Comparison of ENCODE assay signal across 8 mouse cellular contexts in the genomic region with DNA sequence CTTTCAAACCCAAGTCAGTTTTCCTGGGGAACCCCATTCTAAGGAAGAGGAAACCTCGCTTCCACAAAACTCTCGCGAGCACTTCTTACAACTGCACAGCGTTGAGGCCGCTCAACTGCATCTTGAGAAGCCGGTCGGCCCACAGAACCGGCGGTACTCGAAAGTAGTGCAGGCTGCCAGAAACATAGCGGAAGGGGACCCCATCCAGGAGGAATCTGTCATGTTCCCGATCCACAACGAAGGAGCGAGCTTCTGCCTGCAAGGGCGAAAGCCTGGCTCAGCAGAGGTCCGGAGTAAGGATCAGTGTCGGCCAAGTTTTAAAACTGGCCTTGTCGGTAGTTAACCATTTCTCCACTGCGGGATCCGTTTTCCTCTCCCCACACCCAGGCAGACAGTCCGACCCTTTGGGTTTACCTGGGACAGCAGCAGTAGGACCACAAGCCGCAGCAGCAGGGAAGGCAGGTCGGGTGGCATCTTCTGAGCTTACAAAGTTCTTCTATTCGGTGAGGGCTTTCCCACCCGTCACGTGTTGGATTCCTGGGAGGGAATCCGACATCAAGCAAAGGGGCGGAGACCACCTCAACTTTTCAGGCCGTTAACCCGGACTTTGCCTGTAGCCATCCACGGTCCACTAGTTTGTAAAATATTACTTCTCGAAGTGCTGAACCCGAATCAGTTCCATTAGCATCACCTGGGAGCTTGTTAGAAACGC. TPM values are rescaled to one million over a fixed set of nuclear protein-coding genes. Genes with fewer than 3 reads are reported as not detected.
DNase-seq lines count a peak whose midpoint lies in the region; ATAC-seq and TF ChIP-seq lines count a peak whose summit lies in the region.

No protein-coding gene starts in this region.

- peaks cover 12% of the 10 kb centered on the region for H3K36me3 ChIP-seq in ES-Bruce4 (ENCODE audit: control insufficient read depth, insufficient read depth, low read length, poor library complexity, severe bottlenecking)
- H3K36me3 ChIP-seq in forebrain, embryonic 12.5 days (replicated peaks) = peaks cover 22% of the 10 kb centered on the region
- peaks cover 13% of the 10 kb centered on the region for H3K36me3 ChIP-seq in hindbrain, embryonic 16.5 days (ENCODE audit: control insufficient read depth, insufficient read depth, low read length)
- H3K36me3 ChIP-seq in liver, embryonic 12.5 days = peaks cover 25% of the 10 kb centered on the region
- H3K36me3 ChIP-seq in midbrain, postnatal 0 days (ENCODE audit: insufficient read depth, low read length) = peaks cover 16% of the 10 kb centered on the region

- no peak for TF ChIP-seq CTCF in ES-Bruce4 (IDR thresholded peaks at IDR 0.05; ENCODE audit: low read depth, low read length)
- no peak for TF ChIP-seq CTCF in midbrain, postnatal 0 days (IDR thresholded peaks at IDR 0.05)

- no peaks in the 10 kb centered on the region for H3K9me3 ChIP-seq in ES-Bruce4 (replicated peaks; ENCODE audit: control insufficient read depth, insufficient read depth, low read length, poor library complexity, severe bottlenecking)
- no peaks in the 10 kb centered on the region for H3K9me3 ChIP-seq in forebrain, embryonic 12.5 days
- no peaks in the 10 kb centered on the region for H3K9me3 ChIP-seq in hindbrain, embryonic 16.5 days (ENCODE audit: control insufficient read depth, low read length)
- H3K9me3 ChIP-seq in liver, embryonic 12.5 days (replicated peaks) = no peaks in the 10 kb centered on the region
- H3K9me3 ChIP-seq in midbrain, postnatal 0 days (ENCODE audit: low read length) = no peaks in the 10 kb centered on the region

- H3K4me2 ChIP-seq in forebrain, embryonic 12.5 days = peak overlapping the region; percentile 96
- peak overlapping the region; percentile 54 for H3K4me2 ChIP-seq in hindbrain, embryonic 16.5 days (ENCODE audit: low read length)
- peak overlapping the region; percentile 95 for H3K4me2 ChIP-seq in liver, embryonic 12.5 days
- H3K4me2 ChIP-seq in midbrain, postnatal 0 days (ENCODE audit: low read depth, low read length, poor library complexity, severe bottlenecking) = peak overlapping the region; percentile 47

- TF ChIP-seq POLR2A in ES-Bruce4 (IDR thresholded peaks at IDR 0.05; ENCODE audit: insufficient read depth, low read length) = no peak

- no peak for ATAC-seq in forebrain, embryonic 12.5 days (ENCODE audit: low FRiP score)
- no peak for ATAC-seq in hindbrain, embryonic 16.5 days
- ATAC-seq in liver, embryonic 12.5 days = no peak
- no peak for ATAC-seq in midbrain, postnatal 0 days (ENCODE audit: low FRiP score)
- no peak for ATAC-seq in frontal cortex, adult (ENCODE audit: low TSS enrichment)

- H3K27ac ChIP-seq in ES-Bruce4 (ENCODE audit: insufficient read depth, low read length) = no peak overlapping the region
- H3K27ac ChIP-seq in forebrain, embryonic 12.5 days = no peak overlapping the region
- no peak overlapping the region for H3K27ac ChIP-seq in hindbrain, embryonic 16.5 days (ENCODE audit: low read depth, low read length)
- peak overlapping the region; percentile 42 for H3K27ac ChIP-seq in liver, embryonic 12.5 days
- H3K27ac ChIP-seq in midbrain, postnatal 0 days (ENCODE audit: low read depth, low read length) = no peak overlapping the region

- WGBS in forebrain, embryonic 12.5 days = 17% methylated on average over 34 of the region's 34 CpGs
- WGBS in hindbrain, embryonic 16.5 days = 9% methylated on average over 34 of the region's 34 CpGs
- WGBS in liver, embryonic 12.5 days (ENCODE audit: insufficient replicate concordance) = 18% methylated on average over 34 of the region's 34 CpGs
- WGBS in midbrain, postnatal 0 days = 12% methylated on average over 34 of the region's 34 CpGs

- H3K27me3 ChIP-seq in ES-Bruce4 (ENCODE audit: control insufficient read depth, insufficient read depth, low read length, poor library complexity, severe bottlenecking) = no peaks in the 10 kb centered on the region
- peaks cover 9% of the 10 kb centered on the region for H3K27me3 ChIP-seq in forebrain, embryonic 12.5 days
- no peaks in the 10 kb centered on the region for H3K27me3 ChIP-seq in hindbrain, embryonic 16.5 days (replicated peaks; ENCODE audit: control insufficient read depth, insufficient read depth, low read length)
- H3K27me3 ChIP-seq in liver, embryonic 12.5 days (replicated peaks) = peaks cover 6% of the 10 kb centered on the region; the same call in 1 of the 2 replicates
- H3K27me3 ChIP-seq in midbrain, postnatal 0 days (ENCODE audit: insufficient read depth, low read length) = no peaks in the 10 kb centered on the region

- H3K4me3 ChIP-seq in ES-Bruce4 (ENCODE audit: low read depth, low read length) = peak overlapping the region; percentile 64
- peak overlapping the region; percentile 74 for H3K4me3 ChIP-seq in forebrain, embryonic 12.5 days (replicated peaks)
- peak overlapping the region; percentile 32 for H3K4me3 ChIP-seq in hindbrain, embryonic 16.5 days (ENCODE audit: low read length)
- peak overlapping the region; percentile 76 for H3K4me3 ChIP-seq in liver, embryonic 12.5 days
- peak overlapping the region; percentile 22 for H3K4me3 ChIP-seq in midbrain, postnatal 0 days (ENCODE audit: low read depth, low read length)

- H3K4me1 ChIP-seq in ES-Bruce4 (ENCODE audit: control insufficient read depth, insufficient read depth, low read length) = peaks cover 2% of the 10 kb centered on the region
- H3K4me1 ChIP-seq in forebrain, embryonic 12.5 days = peaks cover 39% of the 10 kb centered on the region
- H3K4me1 ChIP-seq in hindbrain, embryonic 16.5 days (ENCODE audit: control insufficient read depth, insufficient read depth, low read depth, low read length) = peaks cover 31% of the 10 kb centered on the region
- H3K4me1 ChIP-seq in liver, embryonic 12.5 days = peaks cover 57% of the 10 kb centered on the region
- peaks cover 19% of the 10 kb centered on the region for H3K4me1 ChIP-seq in midbrain, postnatal 0 days (ENCODE audit: insufficient read depth, low read length)

- TF ChIP-seq EP300 in ES-Bruce4 (IDR thresholded peaks at IDR 0.05; ENCODE audit: insufficient read depth, low read depth, low read length) = no peak

- peak; percentile 37 for DNase-seq in adipocyte (ENCODE audit: low spot score)
- DNase-seq in midbrain, postnatal 0 days (ENCODE audit: low spot score) = peak; percentile 28
- no peak for DNase-seq in frontal cortex, adult 2 months (ENCODE audit: extremely low spot score in 1 of 2, low spot score in 1 of 2)

- peak overlapping the region; percentile 55 for H3K9ac ChIP-seq in ES-Bruce4 (ENCODE audit: low read depth, poor library complexity, severe bottlenecking)
- peak overlapping the region; percentile 66 for H3K9ac ChIP-seq in forebrain, embryonic 12.5 days
- peak overlapping the region; percentile 20 for H3K9ac ChIP-seq in hindbrain, embryonic 16.5 days (ENCODE audit: low read depth, low read length)
- H3K9ac ChIP-seq in liver, embryonic 12.5 days = peak overlapping the region; percentile 86
- peak overlapping the region; percentile 48 for H3K9ac ChIP-seq in midbrain, postnatal 0 days (replicated peaks; ENCODE audit: low read length, poor library complexity, severe bottlenecking)

RNA-seq across cellular contexts. Expression of gene Glb1l, which starts 1.5 kb away (rescaled TPM):
- polyA plus RNA-seq in ES-Bruce4 (2011; ENCODE audit: insufficient read depth, insufficient read length, low read depth, missing spikeins) = 5.1 and 10.6 TPM in 2 replicates
- 22.6 and 22.7 TPM in 2 replicates for polyA plus RNA-seq in forebrain, embryonic 12.5 days (2016; fragmentation: Nextera tagmentation; extraction: Ambion mirVana)
- 20.1 and 21.1 TPM in 2 replicates for polyA plus RNA-seq in hindbrain, embryonic 16.5 days (2015; fragmentation: Nextera tagmentation; extraction: Ambion mirVana)
- polyA plus RNA-seq in liver, embryonic 12.5 days (2016; fragmentation: Nextera tagmentation; extraction: Ambion mirVana) = 5.2 and 6.1 TPM in 2 replicates
- total RNA-seq in midbrain, postnatal 0 days (2014; rRNA removed) = 18.3 and 25.6 TPM in 2 replicates
- 18.2 and 18.4 TPM in 2 replicates for polyA plus RNA-seq in midbrain, postnatal 0 days (2015; fragmentation: Nextera tagmentation; extraction: Ambion mirVana)
- 20.1 and 25.5 TPM in 2 replicates for polyA plus RNA-seq in frontal cortex, adult 2 months (2012; rRNA removed)

RNA-seq across cellular contexts. Expression of gene Stk16, which starts 1.5 kb away (rescaled TPM):
- 27.8 and 37.4 TPM in 2 replicates for polyA plus RNA-seq in ES-Bruce4 (2011; ENCODE audit: insufficient read depth, insufficient read length, low read depth, missing spikeins)
- polyA plus RNA-seq in forebrain, embryonic 12.5 days (2016; fragmentation: Nextera tagmentation; extraction: Ambion mirVana) = 122 and 132 TPM in 2 replicates
- polyA plus RNA-seq in hindbrain, embryonic 16.5 days (2015; fragmentation: Nextera tagmentation; extraction: Ambion mirVana) = 144 and 145 TPM in 2 replicates
- 107 and 110 TPM in 2 replicates for polyA plus RNA-seq in liver, embryonic 12.5 days (2016; fragmentation: Nextera tagmentation; extraction: Ambion mirVana)
- total RNA-seq in midbrain, postnatal 0 days (2014; rRNA removed) = 98.8 and 130 TPM in 2 replicates
- polyA plus RNA-seq in midbrain, postnatal 0 days (2015; fragmentation: Nextera tagmentation; extraction: Ambion mirVana) = 111 and 113 TPM in 2 replicates
- polyA plus RNA-seq in frontal cortex, adult 2 months (2012; rRNA removed) = 205 and 218 TPM in 2 replicates

RNA-seq across cellular contexts. Expression of gene Tuba4a, which starts 10.5 kb away (rescaled TPM):
- 97.4 and 113 TPM in 2 replicates for polyA plus RNA-seq in ES-Bruce4 (2011; ENCODE audit: insufficient read depth, insufficient read length, low read depth, missing spikeins)
- polyA plus RNA-seq in forebrain, embryonic 12.5 days (2016; fragmentation: Nextera tagmentation; extraction: Ambion mirVana) = 8.1 and 9.1 TPM in 2 replicates
- polyA plus RNA-seq in hindbrain, embryonic 16.5 days (2015; fragmentation: Nextera tagmentation; extraction: Ambion mirVana) = 45.5 and 74.1 TPM in 2 replicates
- 465 and 490 TPM in 2 replicates for polyA plus RNA-seq in liver, embryonic 12.5 days (2016; fragmentation: Nextera tagmentation; extraction: Ambion mirVana)
- total RNA-seq in midbrain, postnatal 0 days (2014; rRNA removed) = 99.2 and 165 TPM in 2 replicates
- polyA plus RNA-seq in midbrain, postnatal 0 days (2015; fragmentation: Nextera tagmentation; extraction: Ambion mirVana) = 87.0 and 115 TPM in 2 replicates
- polyA plus RNA-seq in frontal cortex, adult 2 months (2012; rRNA removed) = 358 and 465 TPM in 2 replicates

RNA-seq across cellular contexts. Expression of gene Atg9a, which starts 17.1 kb away (rescaled TPM):
- 10.3 and 10.6 TPM in 2 replicates for polyA plus RNA-seq in ES-Bruce4 (2011; ENCODE audit: insufficient read depth, insufficient read length, low read depth, missing spikeins)
- 29.1 and 29.9 TPM in 2 replicates for polyA plus RNA-seq in forebrain, embryonic 12.5 days (2016; fragmentation: Nextera tagmentation; extraction: Ambion mirVana)
- 62.1 and 70.5 TPM in 2 replicates for polyA plus RNA-seq in hindbrain, embryonic 16.5 days (2015; fragmentation: Nextera tagmentation; extraction: Ambion mirVana)
- 26.2 and 27.3 TPM in 2 replicates for polyA plus RNA-seq in liver, embryonic 12.5 days (2016; fragmentation: Nextera tagmentation; extraction: Ambion mirVana)
- total RNA-seq in midbrain, postnatal 0 days (2014; rRNA removed) = 97.0 and 135 TPM in 2 replicates
- polyA plus RNA-seq in midbrain, postnatal 0 days (2015; fragmentation: Nextera tagmentation; extraction: Ambion mirVana) = 71.8 and 75.6 TPM in 2 replicates
- polyA plus RNA-seq in frontal cortex, adult 2 months (2012; rRNA removed) = 101 and 107 TPM in 2 replicates

RNA-seq across cellular contexts. Expression of gene Ankzf1, which starts 17.2 kb away (rescaled TPM):
- polyA plus RNA-seq in ES-Bruce4 (2011; ENCODE audit: insufficient read depth, insufficient read length, low read depth, missing spikeins) = 17.0 and 17.4 TPM in 2 replicates
- polyA plus RNA-seq in forebrain, embryonic 12.5 days (2016; fragmentation: Nextera tagmentation; extraction: Ambion mirVana) = 21.5 and 23.4 TPM in 2 replicates
- polyA plus RNA-seq in hindbrain, embryonic 16.5 days (2015; fragmentation: Nextera tagmentation; extraction: Ambion mirVana) = 26.9 and 27.8 TPM in 2 replicates
- polyA plus RNA-seq in liver, embryonic 12.5 days (2016; fragmentation: Nextera tagmentation; extraction: Ambion mirVana) = 13.4 and 14.5 TPM in 2 replicates
- 20.1 and 27.7 TPM in 2 replicates for total RNA-seq in midbrain, postnatal 0 days (2014; rRNA removed)
- polyA plus RNA-seq in midbrain, postnatal 0 days (2015; fragmentation: Nextera tagmentation; extraction: Ambion mirVana) = 15.7 and 17.0 TPM in 2 replicates
- 41.4 and 49.9 TPM in 2 replicates for polyA plus RNA-seq in frontal cortex, adult 2 months (2012; rRNA removed)

Comparison
In these comparisons a context has a peak if more than half of its experiments do, and no peak if none do; other contexts are left out.
1. H3K4me3 ChIP-seq: peak in every context shown above with its lines; median percentile 76 in liver, embryonic 12.5 days; 74 in forebrain, embryonic 12.5 days; 64 in ES-Bruce4; 32 in hindbrain, embryonic 16.5 days; 22 in midbrain, postnatal 0 days.
2. H3K9ac ChIP-seq: peak in every context shown above with its lines; median percentile 86 in liver, embryonic 12.5 days; 66 in forebrain, embryonic 12.5 days; 55 in ES-Bruce4; 48 in midbrain, postnatal 0 days; 20 in hindbrain, embryonic 16.5 days.
3. DNase-seq: peak in adipocyte (single experiment) and midbrain, postnatal 0 days (single experiment); none in frontal cortex, adult 2 months (0 of 2).
4. Peak in every context shown above with its lines, with median percentiles within 50 percentile points of each other: H3K4me2 ChIP-seq.